In genomic region chr4:106921375-106922336, GRCm38 (mm10) we compare ENCODE assay signal across 9 mouse cellular contexts. TPM values are rescaled to one million over a fixed set of nuclear protein-coding genes. Genes with fewer than 3 reads are reported as not detected.
DNase-seq lines count a peak whose midpoint lies in the region; ATAC-seq lines count a peak whose summit lies in the region.
"Had no signal": no experiment of that assay in that cellular context is flagged by ENCODE, and none has a peak within 500 bp of the region (broad histone marks: within the 10 kb centered on the region; RNA-seq: fewer than 3 reads in every experiment).

No protein-coding gene starts in this region.

- H3K9me3 ChIP-seq in midbrain, embryonic 13.5 days: no peaks in the 10 kb centered on the region

- peaks cover 95% of the 10 kb centered on the region for H3K4me1 ChIP-seq in midbrain, embryonic 13.5 days (replicated peaks)

- DNase-seq in frontal cortex, postnatal 25 days (ENCODE audit: low spot score in 2 of 2): no peak
- DNase-seq in NIH3T3 (ENCODE audit: low read depth): peak; percentile 14
- DNase-seq in gastrocnemius, postnatal 10 days: peak; percentile 48
- peak; percentile 32 to 75 for DNase-seq in layer of hippocampus, postnatal 14 days (ENCODE audit: low spot score in 2 of 2)
- no peak for DNase-seq in embryo, embryonic 9.5 days (ENCODE audit: extremely low spot score)
- no peak for DNase-seq in MN1 (ENCODE audit: low spot score)

- H3K27me3 ChIP-seq in midbrain, embryonic 13.5 days: no peaks in the 10 kb centered on the region
- H3K27me3 ChIP-seq: CH12.LX had no signal

- ATAC-seq in frontal cortex, adult (ENCODE audit: low TSS enrichment): peak; percentile 64
- no peak for ATAC-seq in midbrain, embryonic 13.5 days

- H3K9ac ChIP-seq in midbrain, embryonic 13.5 days (replicated peaks): peak overlapping the region; percentile 46; the same call in 1 of the 2 replicates

- peak overlapping the region; percentile 5; the same call in 1 of the 2 replicates for H3K4me2 ChIP-seq in midbrain, embryonic 13.5 days (replicated peaks)

- H3K36me3 ChIP-seq in midbrain, embryonic 13.5 days: peaks cover 100% of the 10 kb centered on the region

- H3K4me3 ChIP-seq in midbrain, embryonic 13.5 days (replicated peaks): no peak overlapping the region

- WGBS in midbrain, embryonic 13.5 days: 65% methylated on average over 9 of the region's 9 CpGs

- H3K27ac ChIP-seq in midbrain, embryonic 13.5 days: peak overlapping the region; percentile 30; the same call in 1 of the 2 replicates

RNA-seq across cellular contexts. Expression of gene Ssbp3, which starts 11.2 kb away (rescaled TPM):
- 10 to 100 TPM; 29.4 to 35.1 TPM for total RNA-seq in gastrocnemius, postnatal 10 days (2021)
- total RNA-seq in layer of hippocampus, postnatal 14 days (2021): 100 to 1,000 TPM; 106 to 119 TPM
- 192 and 229 TPM in 2 replicates for polyA plus RNA-seq in midbrain, embryonic 13.5 days (2015; fragmentation: Nextera tagmentation; extraction: Ambion mirVana)

Comparison
In these comparisons a context has a peak if more than half of its experiments do, and no peak if none do; other contexts are left out.
1. DNase-seq: peak in NIH3T3 (single experiment), gastrocnemius, postnatal 10 days (single experiment) and layer of hippocampus, postnatal 14 days (2 of 2); none in frontal cortex, postnatal 25 days (0 of 2), embryo, embryonic 9.5 days (single experiment) and MN1 (single experiment).